Mouse (Mus musculus): ENCODE results near the gene Gm10277.

DNA sequence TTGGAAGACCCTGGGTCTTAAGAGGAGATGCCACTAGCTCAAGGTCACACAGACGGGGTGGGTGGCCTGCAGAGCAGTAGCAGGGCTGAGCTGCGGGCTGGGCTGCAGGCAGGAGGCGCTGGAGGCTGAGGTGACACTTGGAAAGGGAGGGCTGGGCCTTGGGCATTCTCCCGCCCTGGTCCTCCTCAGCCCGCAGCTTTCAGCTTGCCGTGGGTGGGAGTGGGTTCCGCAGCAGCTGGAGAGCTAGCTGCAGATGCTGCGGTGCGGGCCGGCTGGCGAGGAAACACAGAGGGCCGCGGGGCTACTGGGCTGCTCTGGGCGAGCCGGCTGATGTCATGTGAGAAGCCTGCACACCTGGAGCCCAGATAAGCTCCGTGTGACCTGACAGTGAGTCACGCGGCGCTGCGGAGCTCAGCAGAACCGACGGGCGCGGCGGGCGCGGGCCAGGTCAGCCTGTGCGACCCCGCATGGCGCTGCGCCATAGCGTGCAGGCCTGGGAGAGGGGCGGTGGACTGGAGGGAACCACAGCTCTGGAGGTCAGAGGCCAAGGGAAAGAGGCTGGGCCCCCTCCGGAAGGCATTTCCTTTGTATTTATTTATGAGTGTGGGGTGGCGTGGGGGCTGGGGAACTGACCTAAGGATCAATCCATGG, 21.1 kb downstream of the Gm10277 start:
- no peak for TF ChIP-seq CTCF (conservative IDR thresholded peaks at IDR 0.05; ENCODE audit: low read length)
- no peak for TF ChIP-seq POU5F1 (IDR thresholded peaks at IDR 0.05; ENCODE audit: borderline replicate concordance, low read length)
